Mouse (Mus musculus): ENCODE measurements around the gene Zkscan2.

The Zkscan2 gene

GRCm38 (mm10) chr7:123500239-123501219 is at the start of gene Zkscan2:
TSS of gene Zkscan2 (minus strand) at chr7:123500449.
- peak; percentile 87 to 92 for DNase-seq (ENCODE audit: low spot score in 2 of 2)

- no peak for DNase-seq (ENCODE audit: low spot score in 2 of 2)
Measured at GRCm38 (mm10) chr7:123529190-123529589, 28.9 kb upstream of the Zkscan2 start.

DNA sequence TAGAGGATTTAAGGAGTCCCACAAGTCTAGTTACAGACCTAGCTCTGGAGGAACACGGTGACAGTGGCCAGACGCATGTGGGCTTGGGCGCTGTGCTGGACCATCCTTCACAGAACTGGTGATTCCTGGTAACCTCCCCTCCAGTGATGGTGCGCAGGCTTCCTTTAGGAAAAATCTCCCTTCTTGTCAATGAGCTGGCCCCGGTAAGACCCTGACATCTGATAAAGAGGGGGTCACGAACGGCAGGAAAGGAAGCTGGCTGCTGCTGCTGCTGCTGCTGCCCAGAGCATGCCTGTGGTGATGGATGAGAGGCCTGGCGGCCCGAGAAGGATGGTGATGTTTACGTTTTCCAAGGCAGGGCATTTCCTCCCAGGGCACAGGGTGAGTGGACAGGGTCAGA is 25.5 kb upstream of the Zkscan2 start:
- DNase-seq (ENCODE audit: low spot score in 2 of 2), result no peak

DNA sequence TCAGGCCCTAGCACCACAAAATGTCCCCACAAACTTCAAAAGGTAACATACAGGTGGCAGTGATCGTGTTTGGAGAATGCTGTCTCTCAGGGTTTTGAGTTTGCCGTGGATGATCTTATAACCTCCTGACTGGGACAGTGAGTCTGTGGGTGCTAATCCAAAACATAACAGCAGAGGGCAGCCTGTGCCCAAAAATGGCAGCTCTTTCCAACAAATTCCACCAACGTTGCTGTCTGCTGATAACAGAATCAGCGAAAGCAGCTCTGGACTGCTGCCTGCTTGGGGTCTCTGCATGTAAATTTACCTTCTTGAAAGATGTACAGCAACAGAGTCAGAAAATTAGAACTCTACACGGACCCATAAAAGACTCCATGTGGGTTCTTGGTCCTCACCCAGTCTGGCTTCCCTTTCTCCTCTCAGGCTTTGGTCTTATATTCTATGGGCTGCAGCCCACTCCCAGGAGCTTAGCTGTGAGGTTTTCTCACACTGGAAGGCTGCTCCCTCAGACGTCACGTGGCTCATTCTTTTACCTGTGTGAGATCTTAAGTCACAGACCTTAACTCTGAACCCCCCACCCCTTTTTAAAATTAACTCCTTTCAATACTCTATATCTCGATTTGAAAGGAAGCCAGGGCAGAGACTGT is 24.1 kb upstream of the Zkscan2 start:
- peak; percentile 27 to 84 for DNase-seq (ENCODE audit: low spot score in 2 of 2)

GRCm38 (mm10) chr7:123507946-123508345 is 7.7 kb upstream of the Zkscan2 start:
- no peak for DNase-seq (ENCODE audit: low spot score in 2 of 2)

- DNase-seq (ENCODE audit: low spot score in 2 of 2), result no peak
Measured at GRCm38 (mm10) chr7:123503358-123503757, 3.1 kb upstream of the Zkscan2 start.

DNA sequence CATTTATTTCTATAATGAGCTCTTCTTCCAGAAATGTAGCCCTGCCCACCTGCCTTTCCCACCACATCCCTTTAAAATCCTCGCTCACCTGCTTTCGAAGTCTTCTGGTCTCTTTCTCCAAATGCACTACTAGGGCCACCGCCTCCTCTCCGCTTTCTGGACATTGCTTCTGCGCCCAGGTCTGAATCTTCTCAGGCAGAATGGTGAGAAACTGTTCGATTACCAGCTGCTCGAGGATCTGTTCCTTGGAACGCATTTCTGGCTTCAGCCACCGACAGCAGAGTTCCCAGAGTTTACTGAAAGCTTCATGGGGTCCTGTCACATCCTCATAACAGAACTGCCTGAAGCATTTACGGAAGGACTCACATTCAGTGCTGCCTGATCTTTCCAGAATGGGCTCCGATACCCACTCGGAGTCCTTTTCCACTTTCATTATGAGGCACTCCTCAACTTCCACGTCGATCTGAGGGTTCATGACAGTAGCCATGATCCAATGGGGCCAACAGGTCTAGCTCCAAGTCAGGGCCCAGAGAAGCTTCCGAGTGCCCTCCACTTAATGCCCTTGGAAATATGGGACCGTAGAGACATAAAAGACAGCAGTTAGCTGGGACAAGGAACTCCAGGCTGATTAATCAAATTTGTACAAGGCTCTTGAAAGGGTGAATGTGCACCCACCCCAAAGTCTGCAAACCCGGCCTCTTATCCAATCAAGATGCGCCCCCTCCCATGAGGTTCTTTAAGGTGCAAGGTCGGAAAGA is 589 bp downstream of the Zkscan2 start:
- peak; percentile 30 to 32 for DNase-seq (ENCODE audit: low spot score in 2 of 2)

DNA sequence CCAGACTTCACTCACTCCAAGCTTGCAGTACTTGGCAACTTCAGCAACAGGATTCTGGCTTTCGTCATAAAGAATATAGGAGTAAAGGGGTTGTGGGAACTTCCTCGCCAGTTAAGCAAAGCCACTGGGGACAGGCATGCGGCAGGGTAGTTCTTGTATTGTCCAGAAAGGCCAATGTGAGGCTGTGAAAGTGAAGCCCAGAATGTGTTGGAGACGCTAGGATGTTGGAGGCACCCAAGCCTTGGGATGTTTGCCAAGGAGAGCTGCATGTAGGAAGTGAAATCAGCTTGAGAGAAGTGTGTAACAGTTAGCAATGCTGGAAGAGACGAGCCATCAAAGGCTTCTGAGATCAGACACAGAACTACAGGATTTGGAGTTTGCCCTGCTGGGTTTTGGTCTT is 12.5 kb downstream of the Zkscan2 start:
- DNase-seq (ENCODE audit: low spot score in 2 of 2), result peak in 1 of 2 experiments; percentile 55

- no peak for DNase-seq (ENCODE audit: low spot score in 2 of 2)
Measured at GRCm38 (mm10) chr7:123467961-123468360, 32.3 kb downstream of the Zkscan2 start.

DNA sequence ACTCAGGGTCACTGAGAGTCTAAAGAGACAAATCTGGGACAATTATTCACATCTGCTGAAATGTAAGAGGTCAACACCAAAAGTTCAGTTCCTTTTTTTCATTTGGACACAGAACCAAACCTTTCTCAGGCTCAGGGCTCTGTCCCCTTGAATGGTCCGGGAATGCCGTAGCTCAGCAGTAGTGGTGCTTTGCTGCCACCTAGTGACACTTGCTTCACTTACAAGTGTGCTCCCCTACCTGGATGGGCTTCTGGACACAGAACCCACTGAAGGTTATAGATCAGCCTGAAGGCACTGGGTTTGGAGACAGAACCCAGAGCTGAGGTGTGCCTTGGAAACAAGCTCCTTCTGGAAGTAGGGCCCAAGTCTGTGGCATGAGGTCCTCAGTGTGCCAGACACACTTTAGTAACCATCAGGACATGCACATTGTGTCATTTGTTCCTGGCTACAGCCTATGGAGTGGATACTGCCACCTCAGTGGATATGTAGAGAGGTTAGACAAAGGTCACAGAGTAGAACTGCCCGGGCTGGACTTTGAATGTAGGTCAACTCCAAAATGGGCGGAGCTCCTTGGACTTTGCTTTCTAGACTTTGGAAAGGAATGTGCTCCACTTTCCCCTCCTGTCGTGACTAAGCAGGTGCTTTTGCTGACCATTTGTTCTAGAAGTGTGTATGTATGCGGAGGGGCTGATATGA is 34.4 kb downstream of the Zkscan2 start:
- DNase-seq (ENCODE audit: low spot score in 2 of 2), result peak in 1 of 2 experiments; percentile 72

- DNase-seq (ENCODE audit: low spot score in 2 of 2), result no peak
Measured at GRCm38 (mm10) chr7:123463569-123463968, 36.7 kb downstream of the Zkscan2 start.

- DNase-seq (ENCODE audit: low spot score in 2 of 2), result no peak
Measured at GRCm38 (mm10) chr7:123462070-123462501, 38.2 kb downstream of the Zkscan2 start, which contains the start of gene Aqp8. TSS of gene Aqp8 (plus strand) at chr7:123462291.

DNA sequence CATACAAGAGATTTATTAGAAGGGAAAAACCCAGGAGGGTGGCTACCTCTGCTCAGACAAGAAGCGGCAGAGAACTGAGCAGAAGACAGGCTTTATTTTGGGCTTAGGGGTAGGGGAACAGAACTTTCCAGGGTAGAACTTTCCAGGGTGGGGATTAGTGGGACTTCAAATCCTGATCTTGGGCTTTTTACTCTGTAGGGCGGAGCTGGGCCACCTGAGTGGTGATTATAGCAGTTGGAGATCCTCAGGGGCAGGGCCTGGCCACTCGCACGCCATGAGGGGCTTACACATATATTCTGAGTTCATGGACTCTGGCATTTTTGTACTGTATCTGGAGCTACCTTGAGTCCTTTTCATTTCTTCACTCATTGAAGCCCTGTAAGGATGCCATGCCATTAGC is 38.9 kb downstream of the Zkscan2 start:
- no peak for DNase-seq (ENCODE audit: low spot score in 2 of 2)

GRCm38 (mm10) chr7:123459247-123459646 is 41.0 kb downstream of the Zkscan2 start:
- DNase-seq (ENCODE audit: low spot score in 2 of 2), result no peak

- DNase-seq (ENCODE audit: low spot score in 2 of 2), result no peak
Measured at GRCm38 (mm10) chr7:123458309-123458708, 41.9 kb downstream of the Zkscan2 start.

- DNase-seq (ENCODE audit: low spot score in 2 of 2), result no peak
Measured at GRCm38 (mm10) chr7:123455088-123455487, 45.2 kb downstream of the Zkscan2 start.

DNA sequence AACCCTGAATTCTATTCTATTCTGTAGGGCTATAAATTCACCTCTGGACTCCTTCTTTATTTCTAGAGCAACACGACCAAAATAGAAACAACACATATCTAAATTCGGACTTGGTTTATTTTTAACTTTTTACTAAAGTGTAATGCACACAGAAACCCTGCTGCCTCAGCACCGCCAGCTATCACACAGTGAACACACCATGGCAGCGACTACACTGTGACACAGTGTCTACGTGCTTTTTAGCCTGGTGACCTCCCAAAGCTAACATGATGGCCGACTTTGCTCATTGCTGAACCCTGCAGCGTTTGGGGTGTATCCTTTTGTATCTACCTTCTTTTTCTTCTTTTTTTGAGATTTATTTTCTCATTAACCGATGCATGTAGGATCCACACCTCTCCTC is 47.2 kb downstream of the Zkscan2 start:
- DNase-seq (ENCODE audit: low spot score in 2 of 2), result no peak

GRCm38 (mm10) chr7:123452551-123452950 is 47.7 kb downstream of the Zkscan2 start:
- no peak for DNase-seq (ENCODE audit: low spot score in 2 of 2)

GRCm38 (mm10) chr7:123450515-123450914 is 49.7 kb downstream of the Zkscan2 start:
- no peak for DNase-seq (ENCODE audit: low spot score in 2 of 2)

GRCm38 (mm10) chr7:123449676-123450075 is 50.6 kb downstream of the Zkscan2 start:
- DNase-seq (ENCODE audit: low spot score in 2 of 2), result no peak

DNA sequence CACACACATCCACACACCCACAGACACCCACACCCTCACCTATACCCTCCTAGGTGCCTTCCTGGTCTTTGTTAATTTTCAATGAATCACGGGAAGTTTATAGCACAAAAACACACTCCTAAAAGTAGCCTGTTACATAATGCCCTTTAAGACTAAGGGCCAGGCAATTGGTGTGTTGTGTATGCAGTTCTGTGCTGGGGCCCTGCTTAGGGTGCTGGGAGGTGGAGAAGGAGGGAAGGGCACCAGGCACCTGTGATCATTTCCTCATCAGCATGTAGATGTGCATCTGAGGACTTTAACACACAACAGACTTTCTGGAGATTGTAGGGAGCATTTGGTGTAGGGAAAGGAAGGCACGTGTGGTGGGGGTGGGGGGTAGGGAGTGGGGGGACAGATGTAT is 51.5 kb downstream of the Zkscan2 start:
- DNase-seq (ENCODE audit: low spot score in 2 of 2), result no peak
